Mouse (Mus musculus) heart, embryonic 14.5 days (tissue): Measurements from ENCODE around the gene Hoga1. TPM values are rescaled to one million over a fixed set of nuclear protein-coding genes. Genes with fewer than 3 reads are reported as not detected.

Experiments
- ATAC-seq: fragments of 200-750 bp; cut with Nextera tagmentation; 2 replicates; pipeline ENCODE4 v1.8.0; 2017; ENCODE audit warnings: low read depth, moderate TSS enrichment; ENCODE audit not compliant: insufficient number of reproducible peaks, insufficient read depth, low FRiP score
- H3K27ac ChIP-seq, 2 experiments: fragments of 200-500 bp in 1 of 2; fragments of 300-500 bp in 1 of 2; sonication (generic) in 1 of 2; replicated peaks in 1 of 2; 2 replicates each; pipeline ENCODE4 v1.5.1; 2012 to 2014; ENCODE audit warnings: low read depth in 2 of 2, low read length in 2 of 2, control low read depth in 1 of 2, mild to moderate bottlenecking in 1 of 2, mixed read lengths in 1 of 2; ENCODE audit not compliant: control insufficient read depth in 1 of 2, insufficient read depth in 1 of 2
- H3K27me3 ChIP-seq: fragments of 300-500 bp; sonication (generic); 2 replicates; pipeline ENCODE4 v1.6.1; 2014; ENCODE audit warnings: mild to moderate bottlenecking, low read length, control low read depth; ENCODE audit not compliant: control insufficient read depth, insufficient read depth
- H3K36me3 ChIP-seq: fragments of 300-500 bp; sonication (generic); 2 replicates; pipeline ENCODE4 v1.6.1; 2014; ENCODE audit warnings: mild to moderate bottlenecking, control low read depth, low read length, mixed read lengths; ENCODE audit not compliant: control insufficient read depth, insufficient read depth
- H3K4me1 ChIP-seq, 2 experiments: fragments of 200-500 bp in 1 of 2; fragments of 300-500 bp in 1 of 2; sonication (generic) in 1 of 2; 2 replicates each; pipeline ENCODE4 v1.6.1; 2012 to 2014; ENCODE audit warnings: low read length in 2 of 2, control low read depth in 1 of 2, mixed read lengths in 1 of 2; ENCODE audit not compliant: control insufficient read depth in 2 of 2, insufficient read depth in 2 of 2
- H3K4me2 ChIP-seq: fragments of 300-500 bp; sonication (generic); 2 replicates; pipeline ENCODE4 v1.6.1; 2014; ENCODE audit warnings: mild to moderate bottlenecking, low read length
- H3K4me3 ChIP-seq, 2 experiments: fragments of 200-500 bp in 1 of 2; fragments of 300-500 bp in 1 of 2; sonication (generic) in 1 of 2; 2 replicates each; pipeline ENCODE4 v1.5.1; 2012 to 2014; ENCODE audit warnings: low read length in 2 of 2, mild to moderate bottlenecking in 2 of 2, control low read depth in 1 of 2, low read depth in 1 of 2, moderate library complexity in 1 of 2; ENCODE audit not compliant: control insufficient read depth in 1 of 2, insufficient read depth in 1 of 2
- H3K9ac ChIP-seq: fragments of 300-500 bp; sonication (generic); 2 replicates; pipeline ENCODE4 v1.6.1; 2014; ENCODE audit warnings: mild to moderate bottlenecking, low read length
- H3K9me3 ChIP-seq: fragments of 300-500 bp; sonication (generic); 2 replicates; pipeline ENCODE4 v1.6.1; 2016; ENCODE audit warnings: low read length, control low read depth; ENCODE audit not compliant: control insufficient read depth
- WGBS: fragments of 180-500 bp; shearing (Covaris S2); extraction: QIAGEN DNeasy Blood & Tissue Kit; methylation state at CpG from one replicate; pipeline ENCODE4 v1.1.7; 2014; 5-methylcytosine and 5-hydroxymethylcytosine counted together
- polyA plus RNA-seq: library from polyadenylated mRNA; unstranded; fragments of >200 nt; fragmentation: Nextera tagmentation; extraction: Ambion mirVana; gene quantifications from 2 replicates; pipeline ENCODE4 v1.2.1, GENCODE M21; 2014

Gene Hoga1
- polyA plus RNA-seq, 1 experiment from 2014 or later = 0.76 TPM

DNA sequence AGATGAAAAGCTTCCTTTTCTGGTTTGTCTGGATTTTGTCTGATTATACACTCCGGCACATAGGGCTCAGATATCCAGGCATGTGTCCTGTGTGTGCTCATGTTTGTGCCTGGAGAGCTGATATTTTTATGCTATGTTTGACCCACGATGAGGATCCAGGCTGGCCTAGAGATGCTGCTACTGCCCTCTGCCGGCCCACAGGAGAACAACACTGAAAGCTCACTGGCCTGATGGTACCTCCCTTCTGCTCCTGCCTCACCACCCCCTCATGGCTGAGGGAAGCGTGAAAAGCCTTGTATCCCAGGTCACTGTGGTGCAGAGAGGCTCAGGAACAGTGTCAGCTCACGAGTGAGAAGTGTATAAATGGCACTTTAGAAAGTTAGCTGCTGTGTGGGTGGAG lies 19.3 kb upstream of the Hoga1 start:
- H3K36me3 ChIP-seq = no peaks in the 10 kb centered on the region
- H3K4me1 ChIP-seq = peaks cover 12 to 13% of the 10 kb centered on the region in 2 experiments; a peak in 3 of 4 replicates
- H3K27me3 ChIP-seq = no peaks in the 10 kb centered on the region
- no peaks in the 10 kb centered on the region for H3K9me3 ChIP-seq
- 2% methylated on average over 5 of the region's 5 CpGs for WGBS
- no peak overlapping the region for H3K4me3 ChIP-seq
- H3K27ac ChIP-seq = no peak overlapping the region
- no peak overlapping the region for H3K9ac ChIP-seq
- H3K4me2 ChIP-seq = no peak overlapping the region
- peak; percentile 42 for ATAC-seq

- WGBS = 81% methylated on average over 5 of the region's 5 CpGs
- no peak overlapping the region for H3K4me3 ChIP-seq
- no peak for ATAC-seq
- peaks cover 17% of the 10 kb centered on the region for H3K36me3 ChIP-seq
- no peak overlapping the region for H3K9ac ChIP-seq
- H3K27ac ChIP-seq = no peak overlapping the region
- H3K4me2 ChIP-seq = no peak overlapping the region
- H3K27me3 ChIP-seq = no peaks in the 10 kb centered on the region
- H3K4me1 ChIP-seq = peaks cover 0 to 15% of the 10 kb centered on the region in 2 experiments; a peak in 2 of 4 replicates
- no peaks in the 10 kb centered on the region for H3K9me3 ChIP-seq
These were observed 14.3 kb upstream of the Hoga1 start for GRCm38 (mm10) chr19:42031112-42031511.

DNA sequence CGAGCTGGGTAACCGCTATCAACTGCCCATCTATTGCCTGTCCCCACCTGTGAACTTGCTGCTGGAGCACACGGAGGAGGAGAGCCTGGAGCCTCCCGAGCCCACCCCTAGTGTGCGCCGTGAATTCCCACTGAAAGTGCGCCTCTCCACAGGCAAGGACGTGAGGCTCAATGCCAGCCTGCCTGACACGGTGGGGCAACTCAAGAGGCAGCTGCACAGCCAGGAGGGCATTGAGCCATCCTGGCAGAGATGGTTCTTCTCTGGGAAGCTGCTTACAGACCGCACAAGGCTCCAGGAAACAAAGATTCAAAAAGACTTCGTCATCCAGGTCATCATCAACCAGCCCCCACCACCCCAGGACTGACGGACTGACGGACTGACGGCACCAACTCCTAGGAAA lies 11.8 kb upstream of the Hoga1 start:
- Histone ChIP-seq H3K4me2 (no peak overlapping the region), H3K4me3 (no peak overlapping the region), H3K27me3 (no peaks in the 10 kb centered on the region), H3K36me3 (peaks cover 17% of the 10 kb centered on the region), H3K9ac (peak overlapping the region; percentile 2; the same call in 1 of the 2 replicates), H3K9me3 (no peaks in the 10 kb centered on the region), H3K27ac (no peak overlapping the region), H3K4me1 (peaks cover 0 to 15% of the 10 kb centered on the region in 2 experiments; a peak in 2 of 4 replicates)
- no peak for ATAC-seq
- WGBS = 84% methylated on average over 14 of the region's 14 CpGs

GRCm38 (mm10) chr19:42034146-42034775 lies 11.1 kb upstream of the Hoga1 start:
- peak overlapping the region; percentile 2; the same call in 1 of the 2 replicates for H3K9ac ChIP-seq
- no peaks in the 10 kb centered on the region for H3K9me3 ChIP-seq
- ATAC-seq = no peak; the same call in 1 of the 2 replicates
- no peak overlapping the region for H3K27ac ChIP-seq
- WGBS = 51% methylated on average over 9 of the region's 9 CpGs
- H3K36me3 ChIP-seq = peaks cover 17% of the 10 kb centered on the region
- no peak overlapping the region for H3K4me2 ChIP-seq
- H3K27me3 ChIP-seq = no peaks in the 10 kb centered on the region
- H3K4me3 ChIP-seq = no peak overlapping the region
- peaks cover 0 to 15% of the 10 kb centered on the region in 2 experiments; a peak in 2 of 4 replicates for H3K4me1 ChIP-seq

- Histone ChIP-seq H3K4me2 (no peak overlapping the region), H3K4me3 (no peak overlapping the region), H3K4me1 (peaks cover 0 to 15% of the 10 kb centered on the region in 2 experiments; a peak in 2 of 4 replicates), H3K27ac (no peak overlapping the region), H3K36me3 (peaks cover 17% of the 10 kb centered on the region), H3K9me3 (no peaks in the 10 kb centered on the region), H3K27me3 (peaks cover 2% of the 10 kb centered on the region; the same call in 1 of the 2 replicates), H3K9ac (no peak overlapping the region)
- WGBS = 51% methylated on average over 11 of the region's 11 CpGs
- ATAC-seq = no peak
These were observed 10.4 kb upstream of the Hoga1 start for GRCm38 (mm10) chr19:42034881-42035455.

GRCm38 (mm10) chr19:42035456-42036248 lies 9.8 kb upstream of the Hoga1 start, which contains the start of gene Ankrd2:
TSS of gene Ankrd2 (plus strand) at chr19:42036000.
- H3K4me1 ChIP-seq = peaks cover 0 to 15% of the 10 kb centered on the region in 2 experiments; a peak in 2 of 4 replicates
- no peak within 1 kb of the TSS for H3K4me3 ChIP-seq
- H3K9me3 ChIP-seq = no peaks in the 10 kb centered on the region
- H3K27me3 ChIP-seq = peaks cover 2% of the 10 kb centered on the region; the same call in 1 of the 2 replicates
- H3K9ac ChIP-seq = no peak within 1 kb of the TSS
- H3K36me3 ChIP-seq = peaks cover 17% of the 10 kb centered on the region
- 67% methylated on average over 19 of the region's 19 CpGs for WGBS
- H3K27ac ChIP-seq = no peak within 1 kb of the TSS
- no peak for ATAC-seq
- H3K4me2 ChIP-seq = no peak within 1 kb of the TSS

DNA sequence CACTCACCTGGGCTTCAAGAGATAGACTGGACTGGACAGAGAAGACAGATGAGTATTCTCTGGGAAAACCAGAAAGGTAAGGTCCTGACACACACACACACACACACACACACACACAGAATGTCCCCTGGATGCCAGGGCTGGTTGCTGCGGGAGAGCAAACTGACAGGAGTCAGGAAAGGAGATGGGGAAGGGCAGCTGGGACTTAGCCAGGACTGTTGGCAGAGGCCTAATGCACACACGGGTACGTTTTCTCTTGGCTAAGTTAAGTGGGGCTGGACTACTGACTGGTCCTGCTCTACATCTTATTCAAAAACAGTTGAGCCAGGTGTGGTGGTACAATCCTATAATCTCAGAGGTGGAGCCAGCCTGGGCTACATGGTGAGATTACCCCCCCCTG lies 9.1 kb upstream of the Hoga1 start:
- H3K4me2 ChIP-seq = no peak overlapping the region
- H3K4me3 ChIP-seq = no peak overlapping the region
- no peak overlapping the region for H3K27ac ChIP-seq
- ATAC-seq = no peak
- H3K27me3 ChIP-seq = peaks cover 2% of the 10 kb centered on the region; the same call in 1 of the 2 replicates
- no peaks in the 10 kb centered on the region for H3K9me3 ChIP-seq
- H3K9ac ChIP-seq = no peak overlapping the region
- H3K4me1 ChIP-seq = peaks cover 0 to 15% of the 10 kb centered on the region in 2 experiments; a peak in 2 of 4 replicates
- WGBS = 76% methylated on average over 3 of the region's 3 CpGs
- peaks cover 17% of the 10 kb centered on the region for H3K36me3 ChIP-seq
